Mouse (Mus musculus) midbrain, embryonic 13.5 days (tissue): Measurements from ENCODE around the gene Pdgfb. TPM values are rescaled to one million over a fixed set of nuclear protein-coding genes. Genes with fewer than 3 reads are reported as not detected.

ENCODE experiments used
- ATAC-seq: fragments of 200-750 bp; cut with Nextera tagmentation; 2 replicates; pipeline ENCODE4 v1.8.0; 2017; ENCODE audit warnings: mild to moderate bottlenecking, moderate TSS enrichment, moderate library complexity
- H3K27ac ChIP-seq: fragments of 300-500 bp; sonication (generic); 2 replicates; pipeline ENCODE4 v1.5.1; 2015; ENCODE audit warnings: inconsistent platforms, mild to moderate bottlenecking, moderate library complexity
- H3K27me3 ChIP-seq: fragments of 300-500 bp; sonication (generic); 2 replicates; pipeline ENCODE4 v1.6.1; 2015; ENCODE audit warnings: mild to moderate bottlenecking, inconsistent platforms
- H3K36me3 ChIP-seq: fragments of 300-500 bp; sonication (generic); 2 replicates; pipeline ENCODE4 v1.6.1; 2015; ENCODE audit warnings: mild to moderate bottlenecking, inconsistent platforms
- H3K4me1 ChIP-seq: fragments of 300-500 bp; sonication (generic); replicated peaks from 2 replicates; pipeline ENCODE4 v1.6.1; 2015; ENCODE audit warnings: inconsistent platforms
- H3K4me2 ChIP-seq: fragments of 300-500 bp; sonication (generic); replicated peaks from 2 replicates; pipeline ENCODE4 v1.6.1; 2015; ENCODE audit warnings: moderate library complexity, mild to moderate bottlenecking, inconsistent platforms
- H3K4me3 ChIP-seq: fragments of 300-500 bp; sonication (generic); replicated peaks from 2 replicates; pipeline ENCODE4 v1.5.1; 2015; ENCODE audit warnings: mild to moderate bottlenecking, inconsistent platforms
- H3K9ac ChIP-seq: fragments of 300-500 bp; sonication (generic); replicated peaks from 2 replicates; pipeline ENCODE4 v1.6.1; 2015; ENCODE audit warnings: mild to moderate bottlenecking, inconsistent platforms
- H3K9me3 ChIP-seq: fragments of 300-500 bp; sonication (generic); 2 replicates; pipeline ENCODE4 v1.6.1; 2016; ENCODE audit warnings: mild to moderate bottlenecking, inconsistent platforms
- WGBS: fragments of 180-500 bp; shearing (Covaris S2); methylation state at CpG from one replicate; pipeline ENCODE4 v1.1.7; 2015; 5-methylcytosine and 5-hydroxymethylcytosine counted together
- polyA plus RNA-seq: library from polyadenylated mRNA; unstranded; fragments of >200 nt; fragmentation: Nextera tagmentation; extraction: Ambion mirVana; gene quantifications from 2 replicates; pipeline ENCODE4 v1.2.1, GENCODE M21; 2015

Pdgfb gene
- polyA plus RNA-seq, 1 experiment from 2014 or later, result 2.3 TPM

GRCm38 (mm10) chr15:80050093-80050492 is 35.3 kb upstream of the Pdgfb start:
- H3K9me3 ChIP-seq, result peaks cover 4% of the 10 kb centered on the region; the same call in 1 of the 2 replicates
- H3K9ac ChIP-seq, result no peak overlapping the region
- WGBS, result 91% methylated on average over 4 of the region's 4 CpGs
- no peak overlapping the region for H3K4me3 ChIP-seq
- peaks cover under 1% of the 10 kb centered on the region; the same call in 1 of the 2 replicates for H3K4me1 ChIP-seq
- H3K36me3 ChIP-seq, result no peaks in the 10 kb centered on the region
- H3K27me3 ChIP-seq, result no peaks in the 10 kb centered on the region
- H3K27ac ChIP-seq, result no peak overlapping the region
- ATAC-seq, result no peak
- H3K4me2 ChIP-seq, result no peak overlapping the region

GRCm38 (mm10) chr15:80047973-80048372 is 33.2 kb upstream of the Pdgfb start:
- 59% methylated on average over 5 of the region's 5 CpGs for WGBS

GRCm38 (mm10) chr15:80047242-80047641 is 32.5 kb upstream of the Pdgfb start:
- Histone ChIP-seq H3K4me1 (no peaks in the 10 kb centered on the region), H3K27me3 (no peaks in the 10 kb centered on the region), H3K27ac (no peak overlapping the region), H3K9ac (no peak overlapping the region), H3K36me3 (no peaks in the 10 kb centered on the region), H3K4me2 (no peak overlapping the region), H3K9me3 (peaks cover 4% of the 10 kb centered on the region; the same call in 1 of the 2 replicates), H3K4me3 (no peak overlapping the region)
- WGBS, result 87% methylated on average over 2 of the region's 2 CpGs
- no peak for ATAC-seq

More at GRCm38 (mm10) chr15:80047973-80048372, 33.2 kb upstream of the Pdgfb start:
- Histone ChIP-seq H3K27ac (no peak overlapping the region), H3K4me2 (no peak overlapping the region), H3K27me3 (no peaks in the 10 kb centered on the region), H3K36me3 (no peaks in the 10 kb centered on the region), H3K9ac (no peak overlapping the region), H3K4me1 (no peaks in the 10 kb centered on the region), H3K9me3 (peaks cover 4% of the 10 kb centered on the region; the same call in 1 of the 2 replicates), H3K4me3 (no peak overlapping the region)
- ATAC-seq, result no peak

- no peak overlapping the region for H3K9ac ChIP-seq
- no peak overlapping the region for H3K4me3 ChIP-seq
- no peak overlapping the region for H3K27ac ChIP-seq
- H3K4me1 ChIP-seq, result no peaks in the 10 kb centered on the region
- ATAC-seq, result no peak
- WGBS, result 97% methylated on average over 2 of the region's 2 CpGs
- no peaks in the 10 kb centered on the region for H3K27me3 ChIP-seq
- no peaks in the 10 kb centered on the region for H3K36me3 ChIP-seq
- H3K4me2 ChIP-seq, result no peak overlapping the region
- peaks cover 4% of the 10 kb centered on the region; the same call in 1 of the 2 replicates for H3K9me3 ChIP-seq
These were observed 31.0 kb upstream of the Pdgfb start for GRCm38 (mm10) chr15:80045749-80046148.

- WGBS, result 89% methylated on average over 10 of the region's 10 CpGs
- Histone ChIP-seq H3K27me3 (no peaks in the 10 kb centered on the region), H3K4me1 (no peaks in the 10 kb centered on the region), H3K9me3 (peaks cover 4% of the 10 kb centered on the region; the same call in 1 of the 2 replicates), H3K27ac (no peak overlapping the region), H3K36me3 (no peaks in the 10 kb centered on the region), H3K4me3 (no peak overlapping the region), H3K9ac (no peak overlapping the region), H3K4me2 (no peak overlapping the region)
- no peak for ATAC-seq
These were observed 29.5 kb upstream of the Pdgfb start for GRCm38 (mm10) chr15:80044249-80044648.

GRCm38 (mm10) chr15:80042152-80042551 is 27.4 kb upstream of the Pdgfb start:
- Histone ChIP-seq H3K4me3 (no peak overlapping the region), H3K36me3 (no peaks in the 10 kb centered on the region), H3K27ac (no peak overlapping the region), H3K4me2 (no peak overlapping the region), H3K27me3 (no peaks in the 10 kb centered on the region), H3K9me3 (peaks cover 4% of the 10 kb centered on the region; the same call in 1 of the 2 replicates), H3K4me1 (no peaks in the 10 kb centered on the region), H3K9ac (no peak overlapping the region)
- 79% methylated on average over 4 of the region's 4 CpGs for WGBS
- no peak for ATAC-seq

- no peak overlapping the region for H3K4me3 ChIP-seq
- H3K9ac ChIP-seq, result no peak overlapping the region
- no peaks in the 10 kb centered on the region for H3K36me3 ChIP-seq
- H3K4me1 ChIP-seq, result no peaks in the 10 kb centered on the region
- no peak overlapping the region for H3K27ac ChIP-seq
- no peaks in the 10 kb centered on the region for H3K9me3 ChIP-seq
- no peak for ATAC-seq
- no peaks in the 10 kb centered on the region for H3K27me3 ChIP-seq
- no peak overlapping the region for H3K4me2 ChIP-seq
- 100% methylated on average over 2 of the region's 2 CpGs for WGBS
These were observed 23.3 kb upstream of the Pdgfb start for GRCm38 (mm10) chr15:80038110-80038391.

- no peaks in the 10 kb centered on the region for H3K36me3 ChIP-seq
- H3K27ac ChIP-seq, result no peak overlapping the region
- WGBS, result 84% methylated on average over 11 of the region's 11 CpGs
These were observed 22.7 kb upstream of the Pdgfb start for GRCm38 (mm10) chr15:80037255-80038109.

GRCm38 (mm10) chr15:80035341-80035885 is 20.6 kb upstream of the Pdgfb start:
- H3K9me3 ChIP-seq, result no peaks in the 10 kb centered on the region
- H3K27ac ChIP-seq, result no peak overlapping the region
- no peak overlapping the region for H3K4me2 ChIP-seq
- no peaks in the 10 kb centered on the region for H3K36me3 ChIP-seq
- no peak overlapping the region for H3K4me3 ChIP-seq
- ATAC-seq, result no peak
- H3K9ac ChIP-seq, result no peak overlapping the region
- WGBS, result 84% methylated on average over 6 of the region's 6 CpGs
- no peaks in the 10 kb centered on the region for H3K4me1 ChIP-seq
- H3K27me3 ChIP-seq, result no peaks in the 10 kb centered on the region

More at GRCm38 (mm10) chr15:80037255-80038109, 22.7 kb upstream of the Pdgfb start:
- Histone ChIP-seq H3K9me3 (no peaks in the 10 kb centered on the region), H3K4me1 (no peaks in the 10 kb centered on the region), H3K9ac (no peak overlapping the region), H3K4me2 (no peak overlapping the region), H3K4me3 (no peak overlapping the region), H3K27me3 (no peaks in the 10 kb centered on the region)
- no peak for ATAC-seq

GRCm38 (mm10) chr15:80034913-80035312 is 20.1 kb upstream of the Pdgfb start:
- H3K4me1 ChIP-seq, result no peaks in the 10 kb centered on the region
- H3K27me3 ChIP-seq, result no peaks in the 10 kb centered on the region
- no peak for ATAC-seq
- H3K9me3 ChIP-seq, result no peaks in the 10 kb centered on the region
- no peak overlapping the region for H3K4me2 ChIP-seq
- H3K9ac ChIP-seq, result no peak overlapping the region
- no peaks in the 10 kb centered on the region for H3K36me3 ChIP-seq
- no peak overlapping the region for H3K27ac ChIP-seq
- no peak overlapping the region for H3K4me3 ChIP-seq

GRCm38 (mm10) chr15:80034366-80034765 is 19.6 kb upstream of the Pdgfb start:
- WGBS, result 72% methylated on average over 7 of the region's 7 CpGs

GRCm38 (mm10) chr15:80031133-80031532 is 16.4 kb upstream of the Pdgfb start:
- Histone ChIP-seq H3K9ac (no peak overlapping the region), H3K9me3 (no peaks in the 10 kb centered on the region), H3K4me3 (no peak overlapping the region), H3K4me2 (no peak overlapping the region), H3K36me3 (no peaks in the 10 kb centered on the region), H3K4me1 (no peaks in the 10 kb centered on the region), H3K27me3 (no peaks in the 10 kb centered on the region), H3K27ac (no peak overlapping the region)
- ATAC-seq, result no peak
- 89% methylated on average over 4 of the region's 4 CpGs for WGBS

More at GRCm38 (mm10) chr15:80034366-80034765, 19.6 kb upstream of the Pdgfb start:
- Histone ChIP-seq H3K4me2 (no peak overlapping the region), H3K4me1 (no peaks in the 10 kb centered on the region), H3K9me3 (no peaks in the 10 kb centered on the region), H3K27me3 (no peaks in the 10 kb centered on the region), H3K9ac (no peak overlapping the region), H3K4me3 (no peak overlapping the region), H3K27ac (no peak overlapping the region), H3K36me3 (no peaks in the 10 kb centered on the region)
- no peak for ATAC-seq
